Mouse (Mus musculus) hindbrain, embryonic 16.5 days (tissue): ENCODE measurements at regions not wholly inside any gene's neighbourhood (a gene's known extent, or its start where the extent isn't known, plus 50 kb on each side); places are given as distances from the start of the nearest gene placed in this dataset.

Source experiments
- ATAC-seq: fragments of 200-750 bp; cut with Nextera tagmentation; 2 replicates; pipeline ENCODE4 v1.8.0; 2017; ENCODE audit warnings: moderate TSS enrichment, moderate library complexity
- H3K27ac ChIP-seq: fragments of 300-500 bp; sonication (generic); 2 replicates; pipeline ENCODE4 v1.5.1; 2014; ENCODE audit warnings: low read depth, mild to moderate bottlenecking, control low read depth, low read length, moderate library complexity
- H3K27me3 ChIP-seq: fragments of 300-500 bp; sonication (generic); replicated peaks from 2 replicates; pipeline ENCODE4 v1.6.1; 2014; ENCODE audit warnings: low read length; ENCODE audit not compliant: control insufficient read depth, insufficient read depth
- H3K36me3 ChIP-seq: fragments of 300-500 bp; sonication (generic); 2 replicates; pipeline ENCODE4 v1.6.1; 2014; ENCODE audit warnings: mild to moderate bottlenecking, low read length, moderate library complexity, mixed read lengths; ENCODE audit not compliant: control insufficient read depth, insufficient read depth
- H3K4me1 ChIP-seq: fragments of 300-500 bp; sonication (generic); 2 replicates; pipeline ENCODE4 v1.6.1; 2014; ENCODE audit warnings: low read depth, low read length; ENCODE audit not compliant: control insufficient read depth, insufficient read depth
- H3K4me2 ChIP-seq: fragments of 300-500 bp; sonication (generic); 2 replicates; pipeline ENCODE4 v1.6.1; 2014; ENCODE audit warnings: mild to moderate bottlenecking, low read length, control low read depth, moderate library complexity
- H3K4me3 ChIP-seq: fragments of 300-500 bp; sonication (generic); 2 replicates; pipeline ENCODE4 v1.5.1; 2014; ENCODE audit warnings: mild to moderate bottlenecking, low read length, control low read depth, moderate library complexity
- H3K9ac ChIP-seq: fragments of 300-500 bp; sonication (generic); 2 replicates; pipeline ENCODE4 v1.6.1; 2014; ENCODE audit warnings: low read depth, mild to moderate bottlenecking, control low read depth, low read length, moderate library complexity
- H3K9me3 ChIP-seq: fragments of 300-500 bp; sonication (generic); 2 replicates; pipeline ENCODE4 v1.6.1; 2014; ENCODE audit warnings: mild to moderate bottlenecking, low read length, moderate library complexity; ENCODE audit not compliant: control insufficient read depth
- WGBS: fragments of 180-500 bp; shearing (Covaris S2); extraction: QIAGEN DNeasy Blood & Tissue Kit; methylation state at CpG from one replicate; pipeline ENCODE4 v1.1.7; 2014; 5-methylcytosine and 5-hydroxymethylcytosine counted together

DNA sequence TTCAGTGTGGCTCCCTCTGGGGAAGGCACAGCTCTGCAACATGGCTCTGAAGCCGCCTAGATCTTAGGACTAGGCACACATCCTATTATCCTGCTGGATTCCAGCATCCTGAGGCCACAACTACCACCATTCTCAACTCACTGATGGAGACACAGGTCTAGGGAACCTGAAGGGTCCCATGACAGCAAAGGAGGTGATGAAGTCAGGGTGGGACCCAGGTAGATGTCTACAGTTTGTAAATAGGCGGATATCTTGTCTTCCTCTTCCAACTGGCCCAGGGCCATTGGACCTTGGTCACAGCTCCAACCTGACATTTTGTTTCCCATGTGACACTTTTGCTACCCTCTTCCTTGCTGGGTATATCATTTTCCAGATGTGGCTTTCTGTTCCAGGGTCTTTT lies 106.4 kb downstream of the Vapb start:
- no peaks in the 10 kb centered on the region for H3K27me3 ChIP-seq
- no peak overlapping the region for H3K27ac ChIP-seq
- no peaks in the 10 kb centered on the region for H3K36me3 ChIP-seq
- no peak overlapping the region for H3K4me2 ChIP-seq
- H3K4me1 ChIP-seq = 0 out of 2 replicates have a peak, but pooled peaks cover 3% of the 10 kb centered on the region
- no peak for ATAC-seq
- no peak overlapping the region for H3K4me3 ChIP-seq
- H3K9me3 ChIP-seq = no peaks in the 10 kb centered on the region
- H3K9ac ChIP-seq = no peak overlapping the region
- WGBS = 89% methylated on average over 2 of the region's 2 CpGs

GRCm38 (mm10) chr2:173844524-173844923 lies 107.2 kb downstream of the Vapb start:
- ATAC-seq = no peak

DNA sequence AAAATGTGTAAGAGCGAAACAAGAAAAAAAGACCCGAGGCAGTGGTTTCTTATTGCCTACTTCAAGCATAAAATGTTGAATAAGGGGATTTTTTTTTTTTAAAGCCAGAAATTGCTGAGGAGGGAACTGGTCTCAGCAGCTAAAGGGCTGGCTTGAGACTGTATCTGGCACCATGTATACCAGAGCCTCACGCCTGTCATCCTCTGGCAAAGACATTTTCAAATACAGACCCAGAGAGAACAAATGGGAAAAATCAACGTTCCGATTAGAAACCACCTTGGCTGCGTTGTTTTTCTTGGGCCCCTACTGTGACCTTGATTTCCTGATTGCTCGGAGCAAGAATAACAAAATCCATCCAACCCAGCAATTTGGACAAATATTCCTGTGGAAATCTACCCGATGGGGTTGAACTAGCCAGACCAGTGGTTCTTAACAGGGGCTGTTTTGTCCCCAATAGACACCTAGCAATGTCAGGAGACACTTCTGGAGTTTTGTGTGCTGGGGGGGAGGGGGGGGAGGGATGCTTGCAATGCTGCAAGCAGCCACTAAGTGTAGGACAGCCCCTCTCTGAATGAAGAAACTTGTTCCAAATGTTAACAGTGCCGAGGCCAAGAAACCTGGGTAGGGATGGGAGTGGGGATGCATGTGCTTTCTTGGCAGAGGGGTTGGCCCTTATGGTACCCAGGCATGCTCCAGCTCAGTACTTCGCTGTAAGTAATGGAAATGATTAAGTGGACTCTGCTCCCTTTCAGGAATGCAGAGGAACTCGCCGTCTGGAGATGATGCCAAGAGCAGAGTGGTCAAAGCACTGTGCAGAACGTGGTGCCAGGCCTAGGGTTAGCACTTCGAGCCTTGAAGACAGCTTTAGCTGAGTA lies 108.1 kb downstream of the Vapb start:
- peak; percentile 44; the same call in 1 of the 2 replicates for ATAC-seq
- Histone ChIP-seq H3K36me3 (no peaks in the 10 kb centered on the region), H3K9ac (no peak overlapping the region), H3K4me3 (no peak overlapping the region), H3K27me3 (no peaks in the 10 kb centered on the region), H3K4me2 (no peak overlapping the region), H3K27ac (no peak overlapping the region), H3K9me3 (no peaks in the 10 kb centered on the region), H3K4me1 (0 out of 2 replicates have a peak, but pooled peaks cover 3% of the 10 kb centered on the region)
- WGBS = 78% methylated on average over 14 of the region's 14 CpGs

More at GRCm38 (mm10) chr2:173844524-173844923, 107.2 kb downstream of the Vapb start:
- Histone ChIP-seq H3K9me3 (no peaks in the 10 kb centered on the region), H3K9ac (no peak overlapping the region), H3K4me2 (no peak overlapping the region), H3K4me3 (no peak overlapping the region), H3K36me3 (no peaks in the 10 kb centered on the region), H3K27ac (no peak overlapping the region), H3K27me3 (no peaks in the 10 kb centered on the region), H3K4me1 (0 out of 2 replicates have a peak, but pooled peaks cover 3% of the 10 kb centered on the region)
- WGBS = 45% methylated on average over 3 of the region's 3 CpGs

- no peaks in the 10 kb centered on the region for H3K9me3 ChIP-seq
- H3K9ac ChIP-seq = no peak overlapping the region
- 76% methylated on average over 4 of the region's 4 CpGs for WGBS
- no peak overlapping the region for H3K27ac ChIP-seq
- H3K36me3 ChIP-seq = no peaks in the 10 kb centered on the region
- ATAC-seq = no peak
- H3K4me2 ChIP-seq = no peak overlapping the region
- H3K27me3 ChIP-seq = no peaks in the 10 kb centered on the region
- no peak overlapping the region for H3K4me3 ChIP-seq
- H3K4me1 ChIP-seq = no peaks in the 10 kb centered on the region
Observed at GRCm38 (mm10) chr2:173851054-173851453, 113.7 kb downstream of the Vapb start.

GRCm38 (mm10) chr2:173854172-173854723 lies 116.9 kb downstream of the Vapb start:
- Histone ChIP-seq H3K27ac (no peak overlapping the region), H3K9ac (no peak overlapping the region), H3K4me1 (no peaks in the 10 kb centered on the region), H3K4me2 (no peak overlapping the region), H3K9me3 (no peaks in the 10 kb centered on the region), H3K27me3 (no peaks in the 10 kb centered on the region), H3K4me3 (no peak overlapping the region), H3K36me3 (no peaks in the 10 kb centered on the region)
- WGBS = 75% methylated on average over 13 of the region's 13 CpGs
- no peak for ATAC-seq

DNA sequence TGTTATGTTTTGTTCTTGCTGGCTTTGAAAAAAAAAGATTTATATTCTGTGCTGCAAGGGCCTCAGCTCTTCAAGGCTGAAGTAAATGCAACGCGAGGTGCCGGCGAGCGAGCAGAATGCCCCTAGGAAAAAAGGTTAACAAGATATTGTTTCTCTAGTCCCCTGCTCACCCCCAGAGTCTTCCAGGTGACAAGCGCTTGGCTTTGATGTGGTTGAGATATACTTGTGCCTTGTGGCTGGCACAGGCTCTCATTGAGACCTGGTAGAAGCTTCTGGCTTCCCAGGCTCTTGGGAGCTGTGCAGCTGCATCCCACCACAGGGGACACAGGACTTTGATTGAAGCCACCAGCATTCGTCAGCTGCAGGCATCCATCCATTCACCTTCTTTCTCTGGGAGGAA lies 117.5 kb downstream of the Vapb start:
- ATAC-seq = no peak
- H3K27me3 ChIP-seq = no peaks in the 10 kb centered on the region
- no peak overlapping the region for H3K27ac ChIP-seq
- H3K9ac ChIP-seq = no peak overlapping the region
- H3K4me3 ChIP-seq = no peak overlapping the region
- H3K36me3 ChIP-seq = no peaks in the 10 kb centered on the region
- WGBS = 59% methylated on average over 7 of the region's 7 CpGs
- H3K9me3 ChIP-seq = no peaks in the 10 kb centered on the region
- H3K4me2 ChIP-seq = no peak overlapping the region
- no peaks in the 10 kb centered on the region for H3K4me1 ChIP-seq

DNA sequence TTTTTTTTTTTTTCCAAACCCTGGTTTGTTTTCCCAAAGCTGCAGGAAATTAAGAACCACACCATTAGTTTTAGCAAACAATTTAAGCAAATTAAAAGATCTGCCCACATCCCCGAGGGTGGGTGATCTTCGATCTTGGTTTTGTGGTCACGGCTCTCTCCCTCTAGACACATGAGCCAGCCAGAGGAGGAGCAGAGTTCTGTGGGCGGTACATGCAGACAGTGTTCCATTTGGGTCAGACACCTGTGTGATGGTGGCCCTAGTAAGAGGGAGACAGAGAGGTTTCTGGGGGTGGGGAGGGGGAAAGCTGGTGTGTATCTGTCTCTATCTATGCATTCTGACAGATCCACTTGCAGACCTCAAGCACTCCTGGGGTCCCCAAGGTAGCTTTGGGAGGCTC lies 118.0 kb downstream of the Vapb start:
- WGBS = 68% methylated on average over 4 of the region's 4 CpGs
- Histone ChIP-seq H3K9ac (no peak overlapping the region), H3K27me3 (no peaks in the 10 kb centered on the region), H3K4me1 (no peaks in the 10 kb centered on the region), H3K9me3 (no peaks in the 10 kb centered on the region), H3K27ac (no peak overlapping the region), H3K4me2 (no peak overlapping the region), H3K36me3 (no peaks in the 10 kb centered on the region), H3K4me3 (no peak overlapping the region)
- no peak for ATAC-seq

DNA sequence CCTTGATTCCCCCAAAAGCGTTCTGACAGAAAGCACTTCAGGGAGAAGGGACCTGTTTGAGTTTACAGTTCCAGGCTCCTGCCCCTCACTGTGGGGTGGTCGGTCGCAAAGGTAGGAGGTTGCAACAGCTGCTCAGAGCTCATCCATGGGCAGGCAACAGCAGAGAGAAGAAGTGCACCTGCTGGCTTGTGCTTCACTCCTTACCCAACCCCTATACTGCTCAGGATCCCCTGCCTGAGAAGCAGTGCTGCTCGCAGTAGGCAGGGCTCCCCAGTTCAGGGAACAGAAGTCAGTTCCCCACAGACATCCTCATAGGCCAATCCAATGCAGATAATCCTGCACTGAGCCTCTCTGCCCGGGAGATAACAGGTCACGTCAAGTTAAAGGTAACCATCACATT lies 119.7 kb downstream of the Vapb start:
- Histone ChIP-seq H3K9ac (no peak overlapping the region), H3K36me3 (no peaks in the 10 kb centered on the region), H3K4me2 (no peak overlapping the region), H3K27ac (no peak overlapping the region), H3K4me1 (no peaks in the 10 kb centered on the region), H3K27me3 (no peaks in the 10 kb centered on the region), H3K4me3 (no peak overlapping the region), H3K9me3 (no peaks in the 10 kb centered on the region)
- no peak for ATAC-seq
- 87% methylated on average over 6 of the region's 6 CpGs for WGBS

- 91% methylated on average over 3 of the region's 3 CpGs for WGBS
Observed at GRCm38 (mm10) chr2:173873048-173873447, 135.7 kb downstream of the Vapb start.

More at GRCm38 (mm10) chr2:173873048-173873447, 135.7 kb downstream of the Vapb start:
- ATAC-seq = no peak
- Histone ChIP-seq H3K36me3 (no peaks in the 10 kb centered on the region), H3K9me3 (no peaks in the 10 kb centered on the region), H3K4me2 (no peak overlapping the region), H3K4me1 (no peaks in the 10 kb centered on the region), H3K4me3 (no peak overlapping the region), H3K9ac (no peak overlapping the region), H3K27ac (no peak overlapping the region), H3K27me3 (no peaks in the 10 kb centered on the region)
